Mouse (Mus musculus): ENCODE data around the gene Npcd. TPM values are rescaled to one million over a fixed set of nuclear protein-coding genes. Genes with fewer than 3 reads are reported as not detected.

Gene Npcd
- polyA plus RNA-seq, 1 experiment from 2014 or later, result 0.55 TPM

DNA sequence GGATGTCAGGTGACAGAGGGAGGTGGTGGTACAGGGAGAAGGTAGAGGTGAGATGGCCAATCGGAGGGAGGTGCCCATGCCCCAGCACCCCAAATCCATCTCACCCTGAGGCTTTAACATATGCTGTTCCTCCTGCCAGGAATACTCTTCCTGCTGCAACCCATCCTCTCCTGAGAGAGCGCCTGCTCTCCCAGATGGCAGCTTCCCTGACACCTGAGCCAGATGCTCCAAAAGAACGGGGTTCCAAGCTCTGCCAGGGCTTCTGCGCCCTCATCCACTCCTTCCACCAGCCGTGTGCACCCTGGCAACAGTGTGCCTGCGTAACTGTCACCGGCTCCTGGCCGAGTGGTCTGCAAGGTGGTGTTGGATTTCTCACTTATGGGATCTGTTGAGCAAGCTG is 36.4 kb downstream of the Npcd start:
- Histone ChIP-seq H3K27me3 (peaks cover 21% of the 10 kb centered on the region), H3K36me3 (no peaks in the 10 kb centered on the region), H3K9ac (no peak overlapping the region), H3K4me1 (no peaks in the 10 kb centered on the region), H3K27ac (no peak overlapping the region), H3K4me2 (no peak overlapping the region), H3K4me3 (no peak overlapping the region), H3K9me3 (no peaks in the 10 kb centered on the region)
- ATAC-seq (ENCODE audit: borderline replicate concordance, extremely low read depth, low FRiP score, low TSS enrichment), result no peak
- 73% methylated on average over 8 of the region's 8 CpGs for WGBS

DNA sequence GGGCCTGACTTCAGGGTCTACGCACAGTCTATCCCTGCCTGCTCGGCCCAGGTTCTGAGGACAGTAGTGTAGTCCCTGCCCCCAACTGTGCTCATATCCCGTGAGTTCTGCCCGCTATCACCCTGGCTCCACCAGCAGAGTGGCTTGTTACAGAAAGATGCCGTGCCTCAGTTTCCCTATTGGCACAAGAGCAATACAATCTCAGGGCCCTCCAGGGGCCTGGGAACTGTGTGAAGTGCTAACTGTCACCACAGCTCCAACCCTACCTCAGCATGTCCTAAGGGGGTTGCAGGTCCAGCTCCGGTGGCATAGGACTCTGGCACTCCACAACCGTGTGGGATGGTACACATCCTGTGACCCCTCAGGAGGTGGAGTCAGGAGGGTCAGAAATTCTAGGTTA is 36.9 kb downstream of the Npcd start:
- Histone ChIP-seq H3K4me1 (no peaks in the 10 kb centered on the region), H3K4me3 (no peak overlapping the region), H3K9me3 (no peaks in the 10 kb centered on the region), H3K4me2 (no peak overlapping the region), H3K9ac (no peak overlapping the region), H3K36me3 (no peaks in the 10 kb centered on the region), H3K27me3 (peaks cover 15% of the 10 kb centered on the region), H3K27ac (no peak overlapping the region)
- no peak for ATAC-seq (ENCODE audit: borderline replicate concordance, extremely low read depth, low FRiP score, low TSS enrichment)
- 77% methylated on average over 7 of the region's 7 CpGs for WGBS

DNA sequence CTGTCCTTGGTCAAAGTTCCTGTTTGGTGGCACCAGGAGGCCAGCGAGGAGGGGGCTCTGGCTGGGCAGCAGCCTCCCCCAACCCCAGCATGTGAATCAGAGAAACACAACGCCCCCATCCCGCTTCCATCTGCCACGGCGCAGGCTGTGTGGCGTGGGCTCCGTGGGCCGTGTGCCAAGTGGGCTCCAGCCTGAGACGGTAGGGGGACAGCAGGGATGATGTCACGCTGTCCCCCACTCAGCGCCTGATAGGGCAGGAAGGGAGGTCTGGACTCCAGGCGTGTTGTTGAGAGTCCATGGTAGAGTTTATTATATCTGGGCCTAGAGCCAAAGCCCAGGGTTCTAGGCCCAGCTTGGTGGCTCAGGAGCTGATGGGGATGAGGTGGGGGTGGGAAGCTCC is 37.8 kb downstream of the Npcd start:
- Histone ChIP-seq H3K36me3 (no peaks in the 10 kb centered on the region), H3K27me3 (peaks cover 7% of the 10 kb centered on the region; the same call in 1 of the 2 replicates), H3K4me1 (no peaks in the 10 kb centered on the region), H3K4me2 (no peak overlapping the region), H3K9ac (no peak overlapping the region), H3K4me3 (no peak overlapping the region), H3K9me3 (no peaks in the 10 kb centered on the region), H3K27ac (no peak overlapping the region)
- WGBS, result 70% methylated on average over 12 of the region's 12 CpGs
- ATAC-seq (ENCODE audit: borderline replicate concordance, extremely low read depth, low FRiP score, low TSS enrichment), result no peak

DNA sequence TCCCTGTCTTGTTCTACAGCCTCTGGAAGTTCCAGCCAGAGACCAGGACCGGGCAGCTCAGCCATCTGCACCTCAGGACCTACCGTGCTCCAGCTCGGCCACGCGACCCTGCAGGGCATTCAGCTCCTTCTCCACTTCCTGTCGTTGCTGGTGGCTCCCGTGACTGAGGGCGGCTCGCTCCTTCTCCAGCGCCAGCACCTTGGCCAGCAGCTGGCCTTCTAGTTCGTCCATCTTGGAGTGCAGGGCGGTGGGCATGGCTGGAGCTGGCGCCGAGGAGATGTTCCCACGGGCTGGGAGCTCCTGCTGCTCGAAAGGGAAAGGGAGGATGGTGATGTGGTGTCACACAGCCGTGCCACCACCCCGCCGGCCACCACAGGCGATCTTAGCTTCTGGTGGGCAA is 39.9 kb downstream of the Npcd start:
- Histone ChIP-seq H3K9me3 (no peaks in the 10 kb centered on the region), H3K4me1 (no peaks in the 10 kb centered on the region), H3K27ac (no peak overlapping the region), H3K36me3 (no peaks in the 10 kb centered on the region), H3K27me3 (no peaks in the 10 kb centered on the region; the same call in 1 of the 2 replicates), H3K4me3 (no peak overlapping the region), H3K4me2 (no peak overlapping the region), H3K9ac (no peak overlapping the region)
- WGBS, result 18% methylated on average over 20 of the region's 20 CpGs
- no peak for ATAC-seq (ENCODE audit: borderline replicate concordance, extremely low read depth, low FRiP score, low TSS enrichment)

DNA sequence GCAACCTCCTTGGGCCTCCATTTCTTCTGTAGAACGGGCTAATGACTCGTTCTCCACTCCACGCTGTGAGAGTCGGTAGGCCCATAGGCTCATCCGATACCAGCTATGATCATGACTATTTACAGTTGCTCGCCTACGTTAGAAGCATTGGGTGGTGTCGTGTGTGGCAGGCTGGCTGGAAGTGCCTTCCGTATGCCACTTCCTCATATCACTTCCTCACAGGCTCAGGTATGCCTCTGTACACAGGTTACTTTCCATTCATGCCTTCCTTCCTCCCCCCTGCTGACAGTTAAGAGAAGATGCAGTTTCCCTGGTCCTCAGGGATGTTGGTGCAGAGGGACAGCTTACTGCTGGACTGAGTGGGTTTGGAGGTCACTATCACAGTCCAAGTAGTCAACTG is 41.0 kb downstream of the Npcd start:
- Histone ChIP-seq H3K9ac (no peak overlapping the region), H3K27me3 (no peaks in the 10 kb centered on the region; the same call in 1 of the 2 replicates), H3K4me3 (no peak overlapping the region), H3K9me3 (no peaks in the 10 kb centered on the region), H3K4me1 (no peaks in the 10 kb centered on the region), H3K4me2 (no peak overlapping the region), H3K36me3 (no peaks in the 10 kb centered on the region), H3K27ac (no peak overlapping the region)
- no peak for ATAC-seq (ENCODE audit: borderline replicate concordance, extremely low read depth, low FRiP score, low TSS enrichment)
- WGBS, result 88% methylated on average over 9 of the region's 9 CpGs

DNA sequence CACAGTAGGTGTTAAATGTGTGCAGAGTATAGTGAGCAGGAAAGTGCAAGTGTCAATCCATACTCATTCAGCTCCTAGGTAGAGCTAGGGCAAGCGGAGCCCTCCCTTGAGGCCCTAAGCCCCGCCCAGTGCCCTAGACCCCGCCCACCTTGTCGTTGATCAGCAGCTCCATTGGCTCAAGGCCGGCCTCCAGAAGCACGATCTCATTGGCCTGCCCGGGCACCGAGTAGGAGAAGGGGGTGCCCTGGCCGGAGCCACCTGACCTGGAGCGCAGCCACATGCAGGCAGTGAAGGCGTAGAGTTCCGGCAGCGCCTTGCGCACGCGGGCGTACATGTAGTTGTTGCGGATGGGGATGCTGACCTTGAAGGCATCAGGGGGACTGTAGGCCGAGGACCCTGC is 41.6 kb downstream of the Npcd start:
- ATAC-seq (ENCODE audit: borderline replicate concordance, extremely low read depth, low FRiP score, low TSS enrichment), result no peak
- no peaks in the 10 kb centered on the region for H3K4me1 ChIP-seq
- H3K9ac ChIP-seq, result no peak overlapping the region
- no peaks in the 10 kb centered on the region; the same call in 1 of the 2 replicates for H3K27me3 ChIP-seq
- no peak overlapping the region for H3K4me2 ChIP-seq
- no peak overlapping the region for H3K4me3 ChIP-seq
- no peak overlapping the region for H3K27ac ChIP-seq
- no peaks in the 10 kb centered on the region for H3K36me3 ChIP-seq
- WGBS, result 27% methylated on average over 19 of the region's 19 CpGs
- no peaks in the 10 kb centered on the region for H3K9me3 ChIP-seq

DNA sequence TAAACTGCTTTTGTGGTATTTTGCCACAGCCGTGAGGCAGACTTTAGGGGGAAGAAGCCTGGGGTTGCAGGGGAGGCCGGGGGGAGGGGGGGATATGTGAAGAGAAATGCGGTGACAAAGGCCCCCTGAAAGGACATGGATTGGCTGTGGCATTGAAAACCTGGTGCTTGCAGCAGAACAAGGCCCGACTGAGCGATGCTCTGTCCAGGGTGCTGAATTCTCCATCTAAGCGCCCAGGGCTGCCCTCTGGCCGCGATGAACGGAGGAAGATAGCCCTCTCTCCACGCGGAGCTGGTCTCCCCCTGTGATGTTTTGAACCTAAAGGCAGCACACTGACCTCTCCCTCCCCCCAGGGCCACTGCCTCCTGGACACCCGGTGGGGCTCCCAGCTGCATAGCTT is 42.5 kb downstream of the Npcd start:
- H3K27ac ChIP-seq, result no peak overlapping the region
- no peak overlapping the region for H3K4me2 ChIP-seq
- H3K9ac ChIP-seq, result no peak overlapping the region
- H3K9me3 ChIP-seq, result no peaks in the 10 kb centered on the region
- no peaks in the 10 kb centered on the region for H3K4me1 ChIP-seq
- no peaks in the 10 kb centered on the region; the same call in 1 of the 2 replicates for H3K27me3 ChIP-seq
- H3K36me3 ChIP-seq, result no peaks in the 10 kb centered on the region
- WGBS, result 2% methylated on average over 12 of the region's 12 CpGs
- H3K4me3 ChIP-seq, result no peak overlapping the region
- ATAC-seq (ENCODE audit: borderline replicate concordance, extremely low read depth, low FRiP score, low TSS enrichment), result no peak

DNA sequence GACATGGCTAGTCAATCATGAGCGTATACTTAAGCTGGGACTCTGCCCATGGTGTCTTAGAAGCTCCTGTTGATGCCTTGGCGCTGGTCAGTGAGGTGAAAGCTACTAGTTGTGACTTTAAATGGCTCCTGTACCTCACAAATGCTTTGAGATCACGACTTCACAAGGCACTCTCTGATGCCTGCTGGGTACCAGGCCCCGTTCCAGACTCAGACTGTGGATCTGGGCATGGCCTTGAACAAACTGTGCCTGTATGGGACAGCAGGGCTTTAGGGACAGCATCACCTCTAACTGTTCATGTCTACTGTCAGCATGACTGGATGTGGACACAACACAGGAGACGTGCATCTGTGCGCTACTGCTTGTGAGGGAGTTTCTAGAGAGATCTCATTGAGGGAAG is 43.1 kb downstream of the Npcd start:
- H3K36me3 ChIP-seq, result no peaks in the 10 kb centered on the region
- no peak overlapping the region for H3K4me3 ChIP-seq
- H3K4me1 ChIP-seq, result no peaks in the 10 kb centered on the region
- 77% methylated on average over 6 of the region's 6 CpGs for WGBS
- H3K9ac ChIP-seq, result no peak overlapping the region
- H3K27ac ChIP-seq, result no peak overlapping the region
- H3K9me3 ChIP-seq, result no peaks in the 10 kb centered on the region
- no peak overlapping the region for H3K4me2 ChIP-seq
- no peaks in the 10 kb centered on the region; the same call in 1 of the 2 replicates for H3K27me3 ChIP-seq
- no peak for ATAC-seq (ENCODE audit: borderline replicate concordance, extremely low read depth, low FRiP score, low TSS enrichment)

DNA sequence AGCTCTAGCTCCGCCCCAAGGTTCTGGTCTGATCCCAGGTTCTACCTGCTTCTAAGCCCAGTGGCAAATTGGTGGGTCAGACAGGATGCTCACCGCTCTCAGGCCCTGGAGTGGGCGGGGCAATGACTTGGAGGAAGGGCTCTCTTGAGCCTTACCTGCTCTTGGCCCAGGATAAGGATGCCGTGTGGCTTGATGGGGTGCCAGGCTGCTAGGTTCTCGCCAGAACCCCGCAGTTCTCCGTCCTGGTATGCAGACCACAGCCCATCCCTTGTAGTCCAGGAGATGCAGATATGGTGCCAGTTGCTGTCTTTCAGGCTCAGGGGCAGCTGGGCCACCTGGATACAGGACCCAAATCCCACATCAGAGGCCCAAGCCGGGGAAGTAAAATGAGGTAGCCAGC is 43.9 kb downstream of the Npcd start:
- ATAC-seq (ENCODE audit: borderline replicate concordance, extremely low read depth, low FRiP score, low TSS enrichment), result no peak
- H3K9ac ChIP-seq, result no peak overlapping the region
- H3K9me3 ChIP-seq, result no peaks in the 10 kb centered on the region
- H3K4me2 ChIP-seq, result no peak overlapping the region
- H3K36me3 ChIP-seq, result no peaks in the 10 kb centered on the region
- 45% methylated on average over 8 of the region's 8 CpGs for WGBS
- no peaks in the 10 kb centered on the region for H3K4me1 ChIP-seq
- H3K4me3 ChIP-seq, result no peak overlapping the region
- no peak overlapping the region for H3K27ac ChIP-seq
- no peaks in the 10 kb centered on the region; the same call in 1 of the 2 replicates for H3K27me3 ChIP-seq

DNA sequence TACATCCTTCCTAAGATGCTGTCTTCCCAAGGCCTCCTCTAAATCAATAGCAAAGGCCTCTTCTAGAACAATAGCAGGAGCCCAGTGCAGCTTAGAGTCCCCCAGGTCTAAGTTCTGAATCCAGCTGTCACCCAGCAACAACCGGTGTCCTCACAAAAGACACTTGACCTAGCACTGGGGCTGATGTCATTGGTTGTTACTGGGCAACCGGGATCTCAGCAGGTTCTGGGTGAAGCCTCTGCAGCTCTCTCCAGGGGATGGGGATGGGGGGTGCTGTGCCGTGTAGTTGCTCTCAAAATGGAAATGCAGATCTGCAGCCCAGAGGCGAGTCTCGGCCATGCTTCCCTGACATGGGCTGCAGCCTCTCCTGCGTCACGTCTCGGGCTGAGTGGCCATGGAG is 46.2 kb downstream of the Npcd start:
- Histone ChIP-seq H3K4me1 (no peaks in the 10 kb centered on the region), H3K4me2 (no peak overlapping the region), H3K9me3 (no peaks in the 10 kb centered on the region), H3K4me3 (no peak overlapping the region), H3K9ac (no peak overlapping the region), H3K27me3 (no peaks in the 10 kb centered on the region; the same call in 1 of the 2 replicates), H3K27ac (no peak overlapping the region), H3K36me3 (no peaks in the 10 kb centered on the region)
- WGBS, result 44% methylated on average over 8 of the region's 8 CpGs
- no peak for ATAC-seq (ENCODE audit: borderline replicate concordance, extremely low read depth, low FRiP score, low TSS enrichment)

DNA sequence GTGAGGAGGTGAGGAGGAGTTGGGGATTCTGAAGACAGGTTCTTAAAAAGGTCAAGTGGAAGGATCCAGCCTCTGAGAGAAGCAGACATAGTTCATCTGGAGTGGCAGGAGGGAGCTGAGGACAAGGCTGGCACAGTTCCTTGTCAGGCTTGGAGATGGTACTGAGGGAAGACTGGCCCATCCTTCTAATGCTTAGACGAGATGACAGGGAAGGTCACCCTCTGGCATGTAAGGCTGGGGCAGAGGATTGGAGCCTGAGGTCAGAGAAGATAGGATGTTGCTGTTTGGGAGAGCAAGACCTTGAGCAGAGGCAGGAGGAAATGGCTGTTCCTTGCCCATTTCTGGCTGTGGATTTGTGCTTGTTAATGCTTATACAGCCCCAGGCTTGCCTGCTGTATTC is 49.0 kb downstream of the Npcd start:
- Histone ChIP-seq H3K9me3 (no peaks in the 10 kb centered on the region), H3K27me3 (no peaks in the 10 kb centered on the region), H3K4me1 (no peaks in the 10 kb centered on the region), H3K36me3 (no peaks in the 10 kb centered on the region), H3K4me3 (no peak overlapping the region), H3K9ac (no peak overlapping the region), H3K27ac (no peak overlapping the region), H3K4me2 (no peak overlapping the region)
- ATAC-seq (ENCODE audit: borderline replicate concordance, extremely low read depth, low FRiP score, low TSS enrichment), result no peak
- 47% methylated on average over 1 of the region's 1 CpGs for WGBS

DNA sequence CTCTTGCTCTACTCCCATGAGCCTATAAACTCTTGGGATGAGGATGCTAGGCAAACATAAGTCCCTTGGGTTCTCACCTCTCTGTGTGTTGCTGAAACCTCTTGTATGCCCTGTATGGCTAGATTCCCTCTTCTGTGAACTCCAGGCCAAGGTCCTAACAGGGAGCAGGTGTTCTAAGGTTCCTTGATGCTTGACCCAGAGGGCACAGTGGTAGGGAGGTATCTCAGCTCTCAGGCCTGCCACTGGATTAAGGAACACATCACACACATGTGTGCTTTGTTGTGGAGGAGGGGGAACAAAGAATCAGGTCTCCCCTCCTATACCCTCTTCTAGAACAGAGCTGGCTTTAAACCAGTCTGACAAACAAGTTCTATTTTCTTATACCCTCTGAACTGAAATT is 56.3 kb downstream of the Npcd start, which contains the start of gene Dnal4:
Gene Dnal4 (minus strand): TSS at position 101 of the 400 bp plus-strand sequence.
- no peak within 1 kb of the TSS for H3K27ac ChIP-seq
- no peak within 1 kb of the TSS for H3K9ac ChIP-seq
- no peaks in the 10 kb centered on the region for H3K9me3 ChIP-seq
- no peaks in the 10 kb centered on the region for H3K27me3 ChIP-seq
- H3K36me3 ChIP-seq, result no peaks in the 10 kb centered on the region
- no peak for ATAC-seq (ENCODE audit: borderline replicate concordance, extremely low read depth, low FRiP score, low TSS enrichment)
- no peak within 1 kb of the TSS for H3K4me3 ChIP-seq
- peaks cover 13% of the 10 kb centered on the region for H3K4me1 ChIP-seq
- H3K4me2 ChIP-seq, result no peak within 1 kb of the TSS

DNA sequence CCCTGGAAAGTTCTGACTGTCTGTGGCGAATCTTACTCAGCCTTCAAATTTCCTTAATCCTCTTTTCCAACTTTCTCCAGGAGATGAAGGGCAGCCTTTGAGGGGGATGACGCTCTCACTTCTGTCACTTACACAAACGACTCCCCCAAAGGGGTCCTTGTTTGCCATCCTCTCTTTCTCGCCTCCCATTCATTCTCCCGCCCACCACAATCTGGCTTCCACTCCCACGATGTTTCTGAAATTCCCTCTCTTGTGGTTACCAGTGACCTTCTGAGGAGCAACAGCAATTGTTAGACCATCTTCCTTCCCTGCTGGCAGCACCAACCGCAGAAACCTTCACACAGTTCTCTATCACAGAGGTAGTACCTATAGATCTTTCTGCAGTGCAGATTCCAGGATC is 58.4 kb downstream of the Npcd start:
- Histone ChIP-seq H3K27me3 (no peaks in the 10 kb centered on the region), H3K4me3 (no peak overlapping the region), H3K4me1 (peaks cover 17% of the 10 kb centered on the region), H3K4me2 (no peak overlapping the region), H3K9me3 (no peaks in the 10 kb centered on the region), H3K9ac (no peak overlapping the region), H3K36me3 (no peaks in the 10 kb centered on the region), H3K27ac (no peak overlapping the region)
- 46% methylated on average over 7 of the region's 7 CpGs for WGBS
- ATAC-seq (ENCODE audit: borderline replicate concordance, extremely low read depth, low FRiP score, low TSS enrichment), result no peak

Data from lung, embryonic 15.5 days (tissue).